Mouse (Mus musculus): ENCODE results near the gene Ndrg2. TPM values are rescaled to one million over a fixed set of nuclear protein-coding genes. Genes with fewer than 3 reads are reported as not detected.
"Not testable (repeated sequence)": the region's sequence is repeated elsewhere in the genome, so short reads cannot be mapped to it uniquely, and the experiment has no call there.

Gene Ndrg2
- polyA plus RNA-seq, 1 experiment: 0.44 TPM

- H3K36me3 ChIP-seq (replicated peaks; ENCODE audit: low read length): no peaks in the 10 kb centered on the region
- peaks cover 9% of the 10 kb centered on the region; the same call in 1 of the 2 replicates for H3K9me3 ChIP-seq
- TF ChIP-seq FLI1 (IDR thresholded peaks at IDR 0.05; ENCODE audit: low read length) (no peak), GATA1 (IDR thresholded peaks at IDR 0.05; ENCODE audit: borderline replicate concordance, low read length) (no peak)
- peaks cover 18% of the 10 kb centered on the region for H3K27me3 ChIP-seq (replicated peaks)
- peaks cover 14% of the 10 kb centered on the region for H3K4me1 ChIP-seq
- H3K4me3 ChIP-seq (replicated peaks): peak overlapping the region; percentile 85
These were observed 16.0 kb upstream of the Ndrg2 start for GRCm38 (mm10) chr14:51929968-51930367.

GRCm38 (mm10) chr14:51929309-51929943, 15.5 kb upstream of the Ndrg2 start:
- TF ChIP-seq FLI1 (IDR thresholded peaks at IDR 0.05; ENCODE audit: low read length) (no peak), GATA1 (IDR thresholded peaks at IDR 0.05; ENCODE audit: borderline replicate concordance, low read length) (no peak)

GRCm38 (mm10) chr14:51926930-51927329, 13.0 kb upstream of the Ndrg2 start:
- peaks cover 14% of the 10 kb centered on the region for H3K4me1 ChIP-seq
- not testable (repeated sequence) for H3K36me3 ChIP-seq (replicated peaks; ENCODE audit: low read length); H3K4me3 ChIP-seq (replicated peaks); H3K9me3 ChIP-seq
- H3K27me3 ChIP-seq (replicated peaks): peaks cover 35% of the 10 kb centered on the region

More at GRCm38 (mm10) chr14:51929309-51929943, 15.5 kb upstream of the Ndrg2 start:
- no peaks in the 10 kb centered on the region for H3K36me3 ChIP-seq (replicated peaks; ENCODE audit: low read length)
- H3K4me3 ChIP-seq (replicated peaks): peak overlapping the region; percentile 62
- peaks cover 20% of the 10 kb centered on the region for H3K27me3 ChIP-seq (replicated peaks)
- H3K9me3 ChIP-seq: peaks cover 5% of the 10 kb centered on the region; the same call in 1 of the 2 replicates
- H3K4me1 ChIP-seq: peaks cover 14% of the 10 kb centered on the region

- peaks cover 44% of the 10 kb centered on the region for H3K27me3 ChIP-seq (replicated peaks)
- H3K4me1 ChIP-seq: no peaks in the 10 kb centered on the region
- H3K9me3 ChIP-seq: no peaks in the 10 kb centered on the region
- no peak overlapping the region for H3K4me3 ChIP-seq (replicated peaks)
- H3K36me3 ChIP-seq (replicated peaks; ENCODE audit: low read length): no peaks in the 10 kb centered on the region
- TF ChIP-seq FLI1 (IDR thresholded peaks at IDR 0.05; ENCODE audit: low read length) (no peak), GATA1 (IDR thresholded peaks at IDR 0.05; ENCODE audit: borderline replicate concordance, low read length) (no peak)
These were observed 9.5 kb upstream of the Ndrg2 start for GRCm38 (mm10) chr14:51923492-51923891.

- H3K4me1 ChIP-seq: no peaks in the 10 kb centered on the region
- no peaks in the 10 kb centered on the region for H3K9me3 ChIP-seq
- no peak overlapping the region for H3K4me3 ChIP-seq (replicated peaks)
- H3K27me3 ChIP-seq (replicated peaks): peaks cover 46% of the 10 kb centered on the region
- no peaks in the 10 kb centered on the region for H3K36me3 ChIP-seq (replicated peaks; ENCODE audit: low read length)
- no peak for TF ChIP-seq FLI1 (IDR thresholded peaks at IDR 0.05; ENCODE audit: low read length)
- TF ChIP-seq GATA1 (IDR thresholded peaks at IDR 0.05; ENCODE audit: borderline replicate concordance, low read length): no peak
These were observed 9.0 kb upstream of the Ndrg2 start for GRCm38 (mm10) chr14:51922910-51923309.

GRCm38 (mm10) chr14:51922571-51922865, 8.6 kb upstream of the Ndrg2 start, which contains the start of gene Rnase13:
TSS of gene Rnase13 (minus strand) at chr14:51922773.
- Histone ChIP-seq H3K9me3 (no peaks in the 10 kb centered on the region), H3K4me1 (no peaks in the 10 kb centered on the region), H3K4me3 (replicated peaks) (no peak within 1 kb of the TSS), H3K27me3 (replicated peaks) (peaks cover 46% of the 10 kb centered on the region), H3K36me3 (replicated peaks; ENCODE audit: low read length) (no peaks in the 10 kb centered on the region)
- no peak for TF ChIP-seq FLI1 (IDR thresholded peaks at IDR 0.05; ENCODE audit: low read length)
- no peak for TF ChIP-seq GATA1 (IDR thresholded peaks at IDR 0.05; ENCODE audit: borderline replicate concordance, low read length)

- Histone ChIP-seq H3K36me3 (replicated peaks; ENCODE audit: low read length) (no peaks in the 10 kb centered on the region), H3K9me3 (no peaks in the 10 kb centered on the region), H3K4me1 (no peaks in the 10 kb centered on the region), H3K4me3 (replicated peaks) (no peak overlapping the region), H3K27me3 (replicated peaks) (peaks cover 46% of the 10 kb centered on the region)
- TF ChIP-seq GATA1 (IDR thresholded peaks at IDR 0.05; ENCODE audit: borderline replicate concordance, low read length) (no peak), FLI1 (IDR thresholded peaks at IDR 0.05; ENCODE audit: low read length) (no peak)
These were observed 8.0 kb upstream of the Ndrg2 start for GRCm38 (mm10) chr14:51921759-51922570.

- Histone ChIP-seq H3K4me3 (replicated peaks) (no peak overlapping the region), H3K4me1 (peaks cover 12% of the 10 kb centered on the region), H3K27me3 (replicated peaks) (peaks cover 53% of the 10 kb centered on the region), H3K36me3 (replicated peaks; ENCODE audit: low read length) (no peaks in the 10 kb centered on the region), H3K9me3 (no peaks in the 10 kb centered on the region)
- TF ChIP-seq GATA1 (IDR thresholded peaks at IDR 0.05; ENCODE audit: borderline replicate concordance, low read length) (no peak), FLI1 (IDR thresholded peaks at IDR 0.05; ENCODE audit: low read length) (no peak)
These were observed 5.0 kb upstream of the Ndrg2 start for GRCm38 (mm10) chr14:51918966-51919365.

- H3K9me3 ChIP-seq: no peaks in the 10 kb centered on the region
- H3K4me3 ChIP-seq (replicated peaks): no peak within 1 kb of the TSS
- no peak for TF ChIP-seq FLI1 (IDR thresholded peaks at IDR 0.05; ENCODE audit: low read length)
- no peak for TF ChIP-seq GATA1 (IDR thresholded peaks at IDR 0.05; ENCODE audit: borderline replicate concordance, low read length)
These were observed 4.2 kb upstream of the Ndrg2 start, which contains the start of gene Tppp2 for GRCm38 (mm10) chr14:51918125-51918524. TSS of gene Tppp2 (plus strand) at chr14:51918425.

GRCm38 (mm10) chr14:51916539-51916938, 2.6 kb upstream of the Ndrg2 start:
- TF ChIP-seq GATA1 (IDR thresholded peaks at IDR 0.05; ENCODE audit: borderline replicate concordance, low read length) (no peak), FLI1 (IDR thresholded peaks at IDR 0.05; ENCODE audit: low read length) (no peak)
- Histone ChIP-seq H3K36me3 (replicated peaks; ENCODE audit: low read length) (no peaks in the 10 kb centered on the region), H3K4me3 (replicated peaks) (no peak overlapping the region), H3K27me3 (replicated peaks) (peaks cover 60% of the 10 kb centered on the region), H3K9me3 (no peaks in the 10 kb centered on the region), H3K4me1 (peaks cover 29% of the 10 kb centered on the region)

More at GRCm38 (mm10) chr14:51918125-51918524, 4.2 kb upstream of the Ndrg2 start, which contains the start of gene Tppp2:
- H3K27me3 ChIP-seq (replicated peaks): peaks cover 59% of the 10 kb centered on the region
- peaks cover 20% of the 10 kb centered on the region for H3K4me1 ChIP-seq
- H3K36me3 ChIP-seq (replicated peaks; ENCODE audit: low read length): no peaks in the 10 kb centered on the region
